Mouse (Mus musculus) MEL (cell line): ENCODE data around the gene Pycard. TPM values are rescaled to one million over a fixed set of nuclear protein-coding genes. Genes with fewer than 3 reads are reported as not detected.
"Not testable (repeated sequence)": the region's sequence is repeated elsewhere in the genome, so short reads cannot be mapped to it uniquely, and the experiment has no call there.

Source experiments
- DNase-seq: peaks from one replicate; pipeline ENCODE4 v3.0.0; 2011; ENCODE audit warnings: low read depth, low spot score
- H3K27ac ChIP-seq: 2 replicates; pipeline ENCODE4 v1.5.1; 2012; ENCODE audit warnings: low read depth, mild to moderate bottlenecking, control low read depth, low read length, moderate library complexity; ENCODE audit not compliant: control insufficient read depth
- H3K27me3 ChIP-seq, 2 experiments: fragments of 150-350 bp in 1 of 2; sonication (generic) in 1 of 2; 2 replicates each; pipeline ENCODE4 v1.6.1; 2012; ENCODE audit warnings: low read length in 2 of 2, mild to moderate bottlenecking in 2 of 2, improper control_type of control experiment in 1 of 2, moderate library complexity in 1 of 2; ENCODE audit not compliant: insufficient read depth in 2 of 2, control insufficient read depth in 1 of 2
- H3K36me3 ChIP-seq, 2 experiments: 2 replicates each; pipeline ENCODE4 v1.6.1; 2012 to 2014; ENCODE audit warnings: low read length in 2 of 2, improper control_type of control experiment in 1 of 2, inconsistent platforms in 1 of 2, mild to moderate bottlenecking in 1 of 2; ENCODE audit not compliant: insufficient read depth in 2 of 2, control insufficient read depth in 1 of 2
- H3K4me1 ChIP-seq, 2 experiments: fragments of 150-350 bp in 1 of 2; sonication (generic) in 1 of 2; 2 replicates each; pipeline ENCODE4 v1.6.1; 2012; ENCODE audit warnings: low read length in 2 of 2, improper control_type of control experiment in 1 of 2, mild to moderate bottlenecking in 1 of 2; ENCODE audit not compliant: insufficient read depth in 2 of 2, control insufficient read depth in 1 of 2
- H3K4me3 ChIP-seq, 2 experiments: fragments of 150-350 bp in 1 of 2; sonication (generic) in 1 of 2; 2 replicates each; pipeline ENCODE4 v1.5.1; 2012; ENCODE audit warnings: low read depth in 2 of 2, low read length in 2 of 2, mild to moderate bottlenecking in 2 of 2, moderate library complexity in 2 of 2, control low read depth in 1 of 2, improper control_type of control experiment in 1 of 2; ENCODE audit not compliant: control insufficient read depth in 1 of 2, insufficient read depth in 1 of 2
- H3K79me2 ChIP-seq: 2 replicates; pipeline ENCODE4 v1.6.1; 2012; ENCODE audit warnings: mild to moderate bottlenecking, low read length, moderate library complexity; ENCODE audit not compliant: control insufficient read depth, poor library complexity, insufficient read depth
- H3K9ac ChIP-seq: 2 replicates; pipeline ENCODE4 v1.6.1; 2012; ENCODE audit warnings: low read depth, mild to moderate bottlenecking, control low read depth, low read length, moderate library complexity; ENCODE audit not compliant: control insufficient read depth, poor library complexity, severe bottlenecking
- H3K9me3 ChIP-seq: fragments of 150-350 bp; sonication (generic); replicated peaks from 2 replicates; pipeline ENCODE4 v1.6.1; 2012; ENCODE audit warnings: mild to moderate bottlenecking, low read length, improper control_type of control experiment, moderate library complexity; ENCODE audit not compliant: insufficient read depth
- BHLHE40 ChIP-seq: IDR thresholded peaks from 2 replicates; pipeline ENCODE4 v1.6.1; 2012; ENCODE audit warnings: low read depth, mild to moderate bottlenecking, inconsistent platforms, low read length, improper control_type of control experiment, borderline replicate concordance
- CHD1 ChIP-seq: IDR thresholded peaks from 2 replicates; pipeline ENCODE4 v1.6.1; 2012; ENCODE audit warnings: low read depth, mild to moderate bottlenecking, inconsistent platforms, low read length, improper control_type of control experiment
- CHD2 ChIP-seq: IDR thresholded peaks from 2 replicates; pipeline ENCODE4 v1.6.1; 2011; ENCODE audit warnings: low read length, improper control_type of control experiment
- E2F4 ChIP-seq: IDR thresholded peaks from 2 replicates; pipeline ENCODE4 v1.6.1; 2011; ENCODE audit warnings: low read depth, low read length, improper control_type of control experiment, borderline replicate concordance
- GATA1 ChIP-seq: IDR thresholded peaks from 2 replicates; pipeline ENCODE4 v1.6.1; 2011; ENCODE audit warnings: low read depth, low read length, improper control_type of control experiment
- KAT2A ChIP-seq: conservative IDR thresholded peaks from 2 replicates; pipeline ENCODE4 v1.6.1; 2012; ENCODE audit warnings: low read depth, low read length, improper control_type of control experiment, inconsistent platforms
- MAX ChIP-seq: IDR thresholded peaks from 2 replicates; pipeline ENCODE4 v1.6.1; 2011; ENCODE audit warnings: low read length, improper control_type of control experiment
- MXI1 ChIP-seq: IDR thresholded peaks from 2 replicates; pipeline ENCODE4 v1.6.1; 2011; ENCODE audit warnings: mild to moderate bottlenecking, low read depth, low read length, improper control_type of control experiment
- NELFE ChIP-seq: IDR thresholded peaks from 2 replicates; pipeline ENCODE4 v1.6.1; 2011; ENCODE audit warnings: low read depth, low read length, improper control_type of control experiment
- NRF1 ChIP-seq: IDR thresholded peaks from 2 replicates; pipeline ENCODE4 v1.6.1; 2014; ENCODE audit warnings: low read depth, mild to moderate bottlenecking, inconsistent platforms, low read length, improper control_type of control experiment, moderate library complexity; ENCODE audit not compliant: poor library complexity, insufficient read depth, severe bottlenecking
- POLR2AphosphoS5 ChIP-seq: IDR thresholded peaks from 2 replicates; pipeline ENCODE4 v1.6.1; 2012; ENCODE audit warnings: low read depth, borderline replicate concordance, mild to moderate bottlenecking, inconsistent platforms, low read length, moderate library complexity, mixed read lengths
- TAL1 ChIP-seq: IDR thresholded peaks from 2 replicates; pipeline ENCODE4 v1.6.1; 2012; ENCODE audit warnings: mild to moderate bottlenecking, inconsistent platforms, low read length, moderate library complexity, mixed read lengths
- ZNF384 ChIP-seq: IDR thresholded peaks from 2 replicates; pipeline ENCODE4 v1.6.1; 2012; ENCODE audit warnings: low read depth, mild to moderate bottlenecking, inconsistent platforms, low read length, improper control_type of control experiment
- polyA plus RNA-seq, 2 experiments: library from polyadenylated mRNA; stranded (reverse) in 1 of 2; unstranded in 1 of 2; fragments of >175 nt in 1 of 2; fragments of >200 nt in 1 of 2; gene quantifications; 2 replicates each; pipeline versions ENCODE4 v1.2.1 to v1.2.4; 2012; ENCODE audit warnings: low replicate concordance in 2 of 2, low read depth in 1 of 2; ENCODE audit not compliant: insufficient read length in 2 of 2, insufficient read depth in 1 of 2, missing spikeins in 1 of 2
- total RNA-seq: library from RNA; depleted of rRNA; stranded (reverse); fragments of 300-350 nt; gene quantifications from 2 replicates; pipeline ENCODE4 v1.2.3, GENCODE M21; 2012

Pycard gene
- total and polyA plus RNA-seq, 3 experiments, result 0.12 to 0.24 TPM; not detected in 1

- Histone ChIP-seq H3K4me1 (no peaks in the 10 kb centered on the region), H3K27me3 (peaks cover 3% of the 10 kb centered on the region in 2 experiments; a peak in 1 of 4 replicates), H3K9me3 (no peaks in the 10 kb centered on the region), H3K4me3 (no peak overlapping the region), H3K9ac (no peak overlapping the region), H3K36me3 (no peaks in the 10 kb centered on the region), H3K27ac (no peak overlapping the region), H3K79me2 (no peaks in the 10 kb centered on the region)
- no peak for TF ChIP-seq NELFE
- TF ChIP-seq NRF1, result no peak
- TF ChIP-seq CHD2, result no peak
- TF ChIP-seq POLR2AphosphoS5, result no peak
- no peak for TF ChIP-seq TAL1
- TF ChIP-seq KAT2A, result no peak
- no peak for TF ChIP-seq MAX
- TF ChIP-seq MXI1, result no peak
- no peak for DNase-seq
These were observed 23.0 kb upstream of the Pycard start for GRCm38 (mm10) chr7:128016650-128017049.

- H3K79me2 ChIP-seq, result not testable (repeated sequence)
These were observed 22.5 kb upstream of the Pycard start for GRCm38 (mm10) chr7:128016134-128016533.

GRCm38 (mm10) chr7:128013116-128013515 is 19.4 kb upstream of the Pycard start:
- no peak overlapping the region for H3K4me3 ChIP-seq
- TF ChIP-seq CHD1, result no peak
- TF ChIP-seq E2F4, result no peak
- TF ChIP-seq MXI1, result no peak
- TF ChIP-seq BHLHE40, result no peak
- TF ChIP-seq ZNF384, result no peak
- TF ChIP-seq GATA1, result no peak
- H3K9me3 ChIP-seq, result no peaks in the 10 kb centered on the region
- no peaks in the 10 kb centered on the region for H3K36me3 ChIP-seq
- H3K27ac ChIP-seq, result no peak overlapping the region
- no peaks in the 10 kb centered on the region for H3K4me1 ChIP-seq
- DNase-seq, result no peak
- H3K9ac ChIP-seq, result no peak overlapping the region
- H3K79me2 ChIP-seq, result no peaks in the 10 kb centered on the region
- H3K27me3 ChIP-seq, result peaks cover 3% of the 10 kb centered on the region in 2 experiments; a peak in 1 of 4 replicates

More at GRCm38 (mm10) chr7:128016134-128016533, 22.5 kb upstream of the Pycard start:
- H3K4me1 ChIP-seq, H3K4me3 ChIP-seq, DNase-seq, H3K27ac ChIP-seq, H3K9me3 ChIP-seq, H3K9ac ChIP-seq, H3K27me3 ChIP-seq, H3K36me3 ChIP-seq: not testable (repeated sequence)
